Mouse (Mus musculus) liver, embryonic 14.5 days (tissue): ENCODE data around the gene Anxa6. TPM values are rescaled to one million over a fixed set of nuclear protein-coding genes. Genes with fewer than 3 reads are reported as not detected.
"Not testable (repeated sequence)": the region's sequence is repeated elsewhere in the genome, so short reads cannot be mapped to it uniquely, and the experiment has no call there.

ENCODE experiments used
- ATAC-seq: fragments of 200-750 bp; cut with Nextera tagmentation; 2 replicates; pipeline ENCODE4 v1.8.0; 2017; ENCODE audit warnings: moderate number of reproducible peaks, mild to moderate bottlenecking, moderate library complexity; ENCODE audit not compliant: insufficient read depth
- DNase-seq, 3 experiments: peaks; one replicate each; pipeline ENCODE4 v3.0.0-alpha.2; 2012 to 2013; ENCODE audit warnings: low read depth in 3 of 3, low spot score in 3 of 3
- H3K27ac ChIP-seq: fragments of 300-500 bp; sonication (generic); 2 replicates; pipeline ENCODE4 v1.5.1; 2014; ENCODE audit warnings: moderate library complexity, mild to moderate bottlenecking, control low read depth, inconsistent platforms
- H3K27me3 ChIP-seq: fragments of 300-500 bp; sonication (generic); 2 replicates; pipeline ENCODE4 v1.6.1; 2014; ENCODE audit warnings: mild to moderate bottlenecking, low read length, moderate library complexity; ENCODE audit not compliant: control insufficient read depth, insufficient read depth
- H3K36me3 ChIP-seq: fragments of 300-500 bp; sonication (generic); replicated peaks from 2 replicates; pipeline ENCODE4 v1.6.1; 2014; ENCODE audit warnings: low read depth; ENCODE audit not compliant: control insufficient read depth, insufficient read depth
- H3K4me1 ChIP-seq, 2 experiments: fragments of 200-500 bp in 1 of 2; fragments of 300-500 bp in 1 of 2; sonication (generic) in 1 of 2; replicated peaks; 2 replicates each; pipeline ENCODE4 v1.6.1; 2012 to 2014; ENCODE audit warnings: antibody characterized with exemption in 1 of 2, inconsistent platforms in 1 of 2, low read length in 1 of 2; ENCODE audit not compliant: control insufficient read depth in 2 of 2, insufficient read depth in 2 of 2
- H3K4me2 ChIP-seq: fragments of 300-500 bp; sonication (generic); 2 replicates; pipeline ENCODE4 v1.6.1; 2014; ENCODE audit warnings: low read depth, mild to moderate bottlenecking, control low read depth, moderate library complexity
- H3K4me3 ChIP-seq, 2 experiments: fragments of 200-500 bp in 1 of 2; fragments of 300-500 bp in 1 of 2; sonication (generic) in 1 of 2; 2 replicates each; pipeline ENCODE4 v1.5.1; 2012 to 2014; ENCODE audit warnings: low read depth in 2 of 2, low read length in 2 of 2, mild to moderate bottlenecking in 2 of 2, control low read depth in 1 of 2, inconsistent platforms in 1 of 2, moderate library complexity in 1 of 2; ENCODE audit not compliant: insufficient read depth in 1 of 2
- H3K9ac ChIP-seq: fragments of 300-500 bp; sonication (generic); replicated peaks from 2 replicates; pipeline ENCODE4 v1.6.1; 2014; ENCODE audit warnings: mild to moderate bottlenecking, control low read depth, moderate library complexity
- H3K9me3 ChIP-seq: fragments of 300-500 bp; sonication (generic); 2 replicates; pipeline ENCODE4 v1.6.1; 2016; ENCODE audit warnings: low read length, mixed read lengths; ENCODE audit not compliant: control insufficient read depth
- CTCF ChIP-seq: IDR thresholded peaks from 2 replicates; pipeline ENCODE4 v1.5.1; 2016; ENCODE audit warnings: antibody characterized with exemption, low read depth, control low read depth
- EP300 ChIP-seq: IDR thresholded peaks from 2 replicates; pipeline ENCODE4 v1.6.1; 2016; ENCODE audit warnings: antibody characterized with exemption, low read depth
- WGBS: fragments of 180-500 bp; shearing (Covaris S2); extraction: QIAGEN DNeasy Blood & Tissue Kit; methylation state at CpG from one replicate; pipeline ENCODE4 v1.1.7; 2014; ENCODE audit not compliant: insufficient replicate concordance; 5-methylcytosine and 5-hydroxymethylcytosine counted together
- polyA plus RNA-seq, 2 experiments: library from polyadenylated mRNA; depleted of rRNA in 1 of 2; stranded (reverse) in 1 of 2; unstranded in 1 of 2; fragments of >200 nt; fragmentation: Nextera tagmentation in 1 of 2; extraction: Ambion mirVana in 1 of 2; gene quantifications; 2 replicates each; pipeline versions ENCODE4 v1.2.1 to v1.2.3; 2012 to 2014

The Anxa6 gene
- polyA plus RNA-seq, 2 experiments, result 24.2 to 36.7 TPM

DNA sequence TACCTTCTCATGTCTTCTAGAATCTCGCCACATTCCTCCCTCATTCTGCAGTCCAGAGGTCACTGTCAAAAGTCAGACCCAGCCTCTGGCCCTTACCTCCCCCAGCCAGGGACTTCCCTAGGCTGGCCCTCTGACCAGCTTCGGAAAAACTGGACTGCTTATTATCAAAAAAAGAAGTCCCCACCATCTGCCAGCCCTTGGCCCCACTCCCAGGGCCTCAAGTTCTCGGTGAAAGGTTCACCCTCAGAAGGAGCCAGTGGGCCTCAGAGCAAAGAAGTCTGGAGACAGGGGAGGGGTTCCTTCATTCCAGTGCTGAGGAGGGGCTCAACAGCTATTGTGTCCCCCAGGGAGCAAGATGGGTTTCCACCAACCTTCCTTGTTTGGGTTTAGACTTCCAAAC, 71.3 kb downstream of the Anxa6 start:
- H3K4me2 ChIP-seq, result no peak overlapping the region

DNA sequence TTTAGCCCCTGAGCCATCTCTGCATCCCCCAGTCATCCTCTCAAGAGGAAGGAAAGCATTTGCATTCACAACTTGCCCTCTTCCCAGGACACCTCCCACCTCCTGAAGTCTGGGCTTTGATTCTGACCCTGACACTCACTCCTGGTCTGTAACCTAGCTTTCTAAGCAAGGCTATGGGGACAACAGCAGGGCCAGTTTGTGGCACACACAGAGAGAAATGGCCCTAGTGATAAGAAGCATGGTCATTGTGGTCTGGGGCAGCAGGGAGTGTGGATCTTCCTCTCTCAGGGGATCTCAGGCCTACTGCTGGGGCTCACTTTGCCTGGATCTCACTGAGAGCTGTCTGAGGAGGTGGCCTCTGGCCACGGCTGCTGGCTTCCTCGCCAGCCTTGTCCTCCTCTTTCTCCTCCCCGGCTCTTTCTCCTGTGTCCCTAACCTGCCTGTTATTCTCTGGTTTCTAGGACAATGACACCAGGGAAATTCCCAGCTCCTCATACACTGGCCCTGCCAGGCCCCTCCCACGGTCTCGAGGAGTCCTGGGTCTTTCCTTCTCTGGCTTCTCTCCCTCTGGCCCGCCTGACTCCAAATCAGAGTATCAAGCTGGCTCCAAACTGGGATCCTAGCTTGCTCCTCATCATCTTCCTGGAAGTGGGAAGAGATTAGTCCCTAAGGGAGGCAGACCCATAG, 71.9 kb downstream of the Anxa6 start:
- no peak for ATAC-seq
- Histone ChIP-seq H3K27ac (no peak overlapping the region), H3K27me3 (no peaks in the 10 kb centered on the region), H3K36me3 (no peaks in the 10 kb centered on the region), H3K9me3 (no peaks in the 10 kb centered on the region), H3K4me3 (no peak overlapping the region), H3K9ac (no peak overlapping the region), H3K4me1 (peaks cover 6 to 15% of the 10 kb centered on the region in 2 experiments), H3K4me2 (no peak overlapping the region)
- TF ChIP-seq CTCF (no peak), EP300 (no peak)
- WGBS, result 55% methylated on average over 6 of the region's 6 CpGs
- DNase-seq, result no peak

More for the DNA sequence above, 71.3 kb downstream of the Anxa6 start:
- WGBS, result 26% methylated on average over 3 of the region's 3 CpGs
- H3K9me3 ChIP-seq, result no peaks in the 10 kb centered on the region
- DNase-seq (no peak), ATAC-seq (no peak)
- no peak overlapping the region for H3K27ac ChIP-seq
- H3K9ac ChIP-seq, result no peak overlapping the region
- no peak for TF ChIP-seq EP300
- no peak for TF ChIP-seq CTCF
- H3K36me3 ChIP-seq, result no peaks in the 10 kb centered on the region
- peaks cover 6 to 14% of the 10 kb centered on the region in 2 experiments for H3K4me1 ChIP-seq
- H3K4me3 ChIP-seq, result no peak overlapping the region
- H3K27me3 ChIP-seq, result no peaks in the 10 kb centered on the region

DNA sequence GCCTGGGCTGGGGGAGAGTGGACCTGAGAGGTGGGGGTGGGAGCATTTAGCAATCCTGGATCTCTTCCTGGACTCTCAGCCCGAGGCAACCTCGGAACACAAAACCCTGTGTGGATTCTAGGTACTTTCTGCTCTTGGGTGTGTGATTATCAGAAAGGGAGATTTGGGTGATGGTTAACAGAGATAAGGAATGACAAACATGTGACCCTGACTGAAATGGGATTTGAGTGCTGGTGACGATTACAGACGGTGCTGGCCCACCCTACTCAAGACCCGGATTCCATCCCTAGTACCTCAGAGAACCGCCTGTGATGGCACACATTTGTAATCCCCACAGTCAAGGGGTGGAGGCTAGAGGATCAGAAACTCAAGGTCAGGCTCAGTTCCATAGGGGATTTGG, 73.0 kb downstream of the Anxa6 start:
- ATAC-seq (no peak), DNase-seq (no peak)
- 61% methylated on average over 6 of the region's 6 CpGs for WGBS
- no peak overlapping the region for H3K4me3 ChIP-seq
- no peak overlapping the region for H3K27ac ChIP-seq
- no peaks in the 10 kb centered on the region for H3K9me3 ChIP-seq
- H3K36me3 ChIP-seq, result no peaks in the 10 kb centered on the region
- no peak overlapping the region for H3K9ac ChIP-seq
- H3K27me3 ChIP-seq, result no peaks in the 10 kb centered on the region
- TF ChIP-seq CTCF (no peak), EP300 (no peak)
- H3K4me1 ChIP-seq, result peaks cover 6 to 16% of the 10 kb centered on the region in 2 experiments
- no peak overlapping the region for H3K4me2 ChIP-seq

DNA sequence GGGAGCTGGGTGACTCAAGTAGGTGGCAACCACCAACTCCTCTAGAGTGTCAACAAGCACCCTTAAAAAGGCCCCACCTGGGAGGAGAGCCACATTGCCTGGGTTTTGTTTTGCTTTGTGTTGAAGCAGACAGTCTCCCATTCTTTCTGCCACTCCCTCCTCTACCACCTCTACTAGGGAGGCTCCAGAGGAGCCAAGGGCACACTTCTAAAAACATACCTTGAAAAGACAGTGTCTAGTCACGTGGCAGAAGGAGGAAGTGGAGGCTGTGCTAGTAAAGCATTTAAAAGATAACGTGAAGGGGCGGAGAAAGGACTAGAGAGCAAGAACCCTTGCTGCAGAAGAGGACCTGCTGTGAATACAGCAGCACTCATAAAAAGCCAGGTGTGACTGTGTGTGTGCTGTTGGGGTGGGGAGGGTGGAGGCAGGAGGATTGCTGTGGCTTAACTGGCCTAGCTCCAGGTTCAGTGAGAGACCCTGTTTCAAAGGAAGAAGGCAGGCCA, 74.6 kb downstream of the Anxa6 start:
- DNase-seq, result peak in 2 of 3 experiments; percentile 33 to 50
- Histone ChIP-seq H3K9me3 (no peaks in the 10 kb centered on the region), H3K4me2 (no peak overlapping the region), H3K9ac (no peak overlapping the region), H3K4me1 (peaks cover 6 to 16% of the 10 kb centered on the region in 2 experiments), H3K27ac (no peak overlapping the region), H3K27me3 (no peaks in the 10 kb centered on the region), H3K36me3 (no peaks in the 10 kb centered on the region), H3K4me3 (no peak overlapping the region)
- no peak for ATAC-seq
- TF ChIP-seq EP300 (no peak), CTCF (no peak)
- 6% methylated on average over 3 of the region's 3 CpGs for WGBS

DNA sequence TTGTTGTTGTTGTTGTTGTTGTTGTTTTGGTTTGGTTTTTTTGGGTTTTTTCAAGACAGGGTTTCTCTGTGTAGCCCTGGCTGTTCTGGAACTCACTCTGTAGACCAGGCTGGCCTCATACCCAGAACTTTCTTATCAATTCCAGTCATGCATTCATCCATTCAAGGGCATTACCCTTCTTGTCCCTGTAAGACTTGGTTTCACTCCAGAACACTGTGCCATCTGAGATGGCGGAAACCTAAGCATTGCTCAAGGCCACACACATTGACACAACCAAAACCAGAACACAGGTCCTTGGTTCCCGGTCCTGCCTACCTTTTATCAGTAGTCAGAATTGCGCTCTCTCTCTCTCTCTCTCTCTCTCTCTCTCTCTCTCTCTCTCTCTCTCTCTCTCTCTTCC, 75.5 kb downstream of the Anxa6 start:
- WGBS, result 54% methylated on average over 3 of the region's 3 CpGs
- peaks cover 6 to 16% of the 10 kb centered on the region in 2 experiments for H3K4me1 ChIP-seq
- not testable (repeated sequence) for DNase-seq, H3K27me3 ChIP-seq, H3K4me3 ChIP-seq, H3K9ac ChIP-seq, H3K27ac ChIP-seq, H3K9me3 ChIP-seq, H3K4me2 ChIP-seq, H3K36me3 ChIP-seq, ATAC-seq
